Mouse (Mus musculus) heart, adult 2 months (tissue): Measurements from ENCODE around the gene Nat8f1.
"Not testable (repeated sequence)": the region's sequence is repeated elsewhere in the genome, so short reads cannot be mapped to it uniquely, and the experiment has no call there.

Experiments
- CTCF ChIP-seq: fragments of 200-600 bp; IDR thresholded peaks from 2 replicates; pipeline ENCODE4 v1.8.1; 2022; ENCODE audit warnings: antibody characterized with exemption, mild to moderate bottlenecking, moderate library complexity
- EP300 ChIP-seq: fragments of 200-500 bp; IDR thresholded peaks from 2 replicates; pipeline ENCODE4 v1.6.1; 2011; ENCODE audit warnings: low read depth, low read length, control low read depth; ENCODE audit not compliant: insufficient read depth
- POLR2A ChIP-seq: fragments of 200-500 bp; IDR thresholded peaks from 2 replicates; pipeline ENCODE4 v1.6.1; 2011; ENCODE audit warnings: mild to moderate bottlenecking, low read depth, low read length, control low read depth; ENCODE audit not compliant: insufficient read depth

DNA sequence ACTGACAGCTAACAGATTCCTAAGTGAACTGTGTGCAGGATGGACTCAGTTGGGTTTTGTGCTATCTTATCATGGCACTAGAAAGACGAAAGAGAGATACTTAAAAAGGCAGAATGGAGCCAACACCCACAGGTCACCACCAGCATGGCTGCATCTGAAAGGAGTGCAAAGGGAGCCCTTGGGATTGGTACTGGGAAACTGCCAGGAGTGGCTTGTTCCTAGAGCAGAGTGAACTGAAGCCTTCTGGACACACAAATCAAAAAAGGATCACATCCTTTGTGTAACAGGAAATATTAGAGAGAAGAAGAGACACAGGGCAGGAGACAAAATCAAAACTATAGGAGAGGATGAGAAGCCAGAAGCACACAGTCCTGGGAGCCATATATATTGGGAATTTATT is 48.5 kb downstream of the Nat8f1 start:
- TF ChIP-seq CTCF, POLR2A, EP300: not testable (repeated sequence)
